Mouse (Mus musculus): ENCODE data around the gene Srsf3.
"Not testable (repeated sequence)": the region's sequence is repeated elsewhere in the genome, so short reads cannot be mapped to it uniquely, and the experiment has no call there.

Gene Srsf3

DNA sequence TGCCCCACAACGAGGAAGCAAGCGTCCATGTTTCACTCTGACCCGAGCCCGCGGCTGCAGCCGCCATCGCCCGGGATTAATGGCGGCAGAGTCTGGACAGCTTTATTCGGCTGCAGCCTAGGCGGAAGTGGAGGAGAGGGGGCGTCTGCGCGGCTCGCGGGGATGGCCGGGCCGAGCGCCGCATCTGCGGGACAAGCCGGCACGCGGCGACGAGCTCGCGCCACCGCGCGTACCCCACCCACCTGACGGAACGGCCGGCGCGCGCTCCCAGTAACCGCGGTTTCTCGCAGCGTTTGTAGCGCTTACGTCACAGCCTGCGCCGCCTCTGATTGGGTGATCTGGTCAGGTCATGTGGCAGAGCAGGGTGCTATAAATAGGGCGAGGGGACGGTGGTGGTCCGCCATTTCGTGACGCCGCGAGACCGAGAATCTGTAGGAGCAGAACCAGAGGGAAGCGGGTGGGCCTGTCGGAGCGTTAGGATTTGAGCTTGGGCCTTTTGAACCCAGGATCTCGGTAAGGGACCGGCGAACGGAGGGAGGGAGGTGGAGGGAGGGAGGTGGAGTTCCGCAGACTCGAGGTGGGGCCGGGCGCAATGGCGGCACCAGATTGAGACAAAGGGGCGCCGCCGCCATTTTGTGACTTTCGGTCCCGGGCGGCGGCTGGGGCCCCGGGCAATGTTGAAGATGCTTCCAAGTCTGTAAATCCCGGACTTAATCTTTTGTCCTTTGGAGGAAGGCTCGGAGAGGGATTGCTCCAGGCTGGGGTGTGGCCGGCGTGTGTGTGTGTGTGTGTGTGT lies at the start of gene Srsf3:
TSS of gene Srsf3 (plus strand) at position 355 of the 796 bp plus-strand sequence.
- peak; percentile 98 for DNase-seq

DNA sequence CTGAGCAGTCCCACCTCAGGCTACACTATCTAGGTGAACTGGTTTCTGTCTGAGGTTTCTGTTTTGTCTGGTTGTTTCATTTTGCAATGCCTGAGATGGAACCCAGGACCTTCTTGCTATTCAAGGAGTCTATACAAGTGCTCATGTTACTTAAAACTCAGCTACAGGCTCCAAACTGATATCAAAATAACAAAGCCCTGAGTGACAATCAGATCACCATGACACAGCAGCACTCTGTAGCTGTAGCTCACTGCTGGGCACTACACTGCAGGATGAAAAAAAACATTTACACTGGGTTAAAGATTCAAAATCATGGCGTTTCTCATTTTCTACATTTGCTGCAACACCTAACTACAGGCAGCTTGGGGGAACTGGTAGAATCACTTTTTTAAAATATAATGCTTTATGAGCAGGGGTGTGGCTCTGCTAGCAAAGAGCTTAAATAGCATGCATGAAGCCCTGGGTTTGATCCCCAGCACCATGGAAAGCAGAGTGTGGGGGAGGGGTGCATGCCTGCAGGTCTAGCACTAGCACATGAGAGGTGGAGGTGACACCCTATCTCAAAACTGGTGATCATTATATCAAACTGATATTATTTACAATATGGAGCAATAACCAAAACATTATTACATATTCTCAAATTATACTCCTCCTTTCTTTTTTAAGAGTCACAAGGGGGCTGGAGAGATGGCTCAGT lies 47.6 kb upstream of the Srsf3 start:
- no peak for DNase-seq

GRCm38 (mm10) chr17:28986833-28987232 lies 45.6 kb upstream of the Srsf3 start:
- peak in 1 of 2 experiments; percentile 40 for DNase-seq

- DNase-seq, result peak in 1 of 2 experiments; percentile 43
Observed at GRCm38 (mm10) chr17:28987713-28988112, 44.7 kb upstream of the Srsf3 start.

GRCm38 (mm10) chr17:28988291-28988690 lies 44.1 kb upstream of the Srsf3 start:
- no peak for DNase-seq

DNA sequence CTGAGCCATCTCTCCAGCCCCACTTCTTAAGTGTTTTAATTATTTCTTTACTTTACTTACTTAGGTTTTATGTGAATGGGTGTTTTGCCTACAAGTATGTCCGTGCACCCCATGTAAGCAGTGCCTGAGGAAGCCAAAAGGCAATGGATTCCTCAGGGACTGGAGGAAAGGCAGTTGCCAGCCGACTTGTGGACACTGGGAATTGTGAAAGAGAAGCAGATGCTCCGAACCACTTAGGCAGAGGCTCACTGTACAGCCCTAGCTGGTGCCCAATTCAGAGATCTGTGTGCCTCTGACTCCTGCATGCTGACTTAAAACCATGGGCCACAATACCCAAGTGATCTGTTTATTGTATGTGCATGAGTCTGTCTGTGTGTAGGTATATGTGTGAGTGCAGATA lies 43.4 kb upstream of the Srsf3 start:
- no peak for DNase-seq

GRCm38 (mm10) chr17:28990060-28990459 lies 42.4 kb upstream of the Srsf3 start:
- no peak for DNase-seq

GRCm38 (mm10) chr17:28991286-28991685 lies 41.1 kb upstream of the Srsf3 start:
- no peak for DNase-seq

GRCm38 (mm10) chr17:28992105-28992504 lies 40.3 kb upstream of the Srsf3 start:
- DNase-seq, result no peak

GRCm38 (mm10) chr17:28993004-28993403 lies 39.4 kb upstream of the Srsf3 start:
- DNase-seq, result not testable (repeated sequence)

GRCm38 (mm10) chr17:28994615-28995014 lies 37.8 kb upstream of the Srsf3 start:
- DNase-seq, result no peak

- no peak for DNase-seq
Observed at GRCm38 (mm10) chr17:29000465-29000864, 32.0 kb upstream of the Srsf3 start.

GRCm38 (mm10) chr17:29003740-29004139 lies 28.7 kb upstream of the Srsf3 start:
- no peak for DNase-seq

GRCm38 (mm10) chr17:29005002-29005401 lies 27.4 kb upstream of the Srsf3 start:
- no peak for DNase-seq

DNA sequence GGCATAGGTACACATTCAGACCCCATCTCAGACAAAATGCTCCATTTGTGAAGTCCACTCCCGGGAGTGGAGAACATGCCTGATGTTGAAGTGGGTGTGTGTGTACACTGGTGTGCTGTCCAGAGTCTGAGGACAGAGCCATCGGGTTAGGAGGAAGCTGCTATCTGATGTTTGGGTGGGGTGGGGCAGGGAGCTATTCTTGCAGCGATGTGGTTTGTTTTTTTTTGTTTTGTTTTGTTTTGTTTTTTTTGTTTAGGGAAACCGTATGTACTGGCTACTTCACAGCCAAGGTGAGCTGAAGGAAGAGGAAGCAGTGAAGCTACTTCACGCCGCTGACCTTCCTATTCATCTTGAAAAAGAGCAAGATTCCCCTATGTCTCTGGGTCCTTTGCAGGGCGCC lies 25.6 kb upstream of the Srsf3 start:
- no peak for DNase-seq

DNA sequence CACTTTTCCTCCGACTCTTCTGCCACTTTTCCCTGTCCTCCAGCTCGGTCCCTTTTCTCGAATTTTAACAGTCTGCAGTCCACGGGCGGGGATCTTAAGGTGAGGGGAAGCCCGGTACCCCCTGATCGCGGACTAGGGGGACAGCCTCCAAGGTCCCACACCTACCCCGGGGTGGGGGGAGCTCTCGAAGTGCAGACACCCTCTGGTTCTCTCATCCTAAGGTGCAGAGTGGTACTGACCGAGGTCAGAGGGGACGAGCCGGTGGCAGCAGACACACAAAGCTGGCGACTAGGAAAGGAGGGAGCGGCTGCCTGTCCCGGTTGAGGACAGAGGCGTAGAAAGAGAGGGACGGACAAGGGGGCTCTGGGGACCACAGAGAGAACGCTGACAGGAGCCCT lies 25.2 kb upstream of the Srsf3 start:
- DNase-seq, result no peak

- peak; percentile 91 to 96 for DNase-seq
Observed at GRCm38 (mm10) chr17:29007641-29008325, 24.6 kb upstream of the Srsf3 start, which contains the start of gene Stk38. Gene Stk38 (minus strand): TSS chr17:29007995.

DNA sequence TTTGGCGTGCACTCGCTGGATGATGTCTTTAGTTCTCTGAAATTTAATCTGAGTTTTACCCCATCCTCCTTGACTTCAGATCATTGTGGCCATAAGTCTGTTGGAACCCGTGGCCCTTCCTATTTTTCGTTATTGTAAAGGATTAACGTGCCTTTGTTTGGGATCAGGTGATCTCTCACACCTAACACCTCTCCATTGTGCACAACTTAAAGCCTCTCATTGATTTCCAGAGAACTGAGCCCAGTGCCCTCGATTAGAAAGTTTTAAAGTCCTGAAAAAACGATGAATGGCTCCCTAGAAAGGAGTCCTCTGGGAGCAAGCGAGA lies 24.1 kb upstream of the Srsf3 start:
- DNase-seq, result no peak

- no peak for DNase-seq
Observed at GRCm38 (mm10) chr17:29009181-29009580, 23.2 kb upstream of the Srsf3 start.

DNA sequence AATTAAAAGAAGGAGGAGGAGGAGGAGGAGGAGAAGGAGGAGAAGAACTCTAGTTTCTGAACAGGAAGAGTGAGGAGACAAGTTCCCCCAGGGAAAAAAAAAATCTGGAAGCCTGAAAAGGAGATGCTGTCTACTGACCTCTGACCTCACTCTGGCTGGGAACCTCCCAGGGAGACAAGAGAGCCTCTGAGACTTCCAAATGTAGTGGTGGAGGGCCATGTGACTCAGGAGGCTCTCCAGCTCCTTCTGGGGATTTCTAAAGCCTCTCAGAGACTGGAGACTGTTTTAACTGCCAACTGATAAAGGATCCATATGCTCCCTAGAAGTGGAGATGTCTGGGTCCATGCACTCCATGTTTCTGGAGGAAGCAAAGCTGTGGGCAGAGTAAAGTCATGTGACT lies 18.2 kb upstream of the Srsf3 start:
- DNase-seq, result no peak

DNA sequence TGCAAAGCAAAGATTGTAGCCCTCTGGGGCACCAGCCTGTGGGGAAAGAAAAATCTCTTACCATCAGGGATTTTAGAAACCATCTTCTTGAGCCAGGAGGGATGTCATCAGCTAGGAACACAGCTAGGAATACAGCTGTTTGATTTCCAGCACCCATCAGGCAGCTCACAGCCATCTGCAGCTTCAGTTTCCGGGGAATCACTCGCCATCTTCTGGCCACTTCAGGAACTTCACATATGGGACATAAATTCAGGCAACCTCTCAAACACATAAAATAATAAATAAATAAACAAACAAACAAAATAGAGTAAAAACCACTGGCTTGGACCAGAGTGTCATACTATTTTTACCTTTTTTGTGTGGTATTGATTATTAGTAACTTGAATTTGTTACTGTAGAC lies 16.8 kb upstream of the Srsf3 start:
- DNase-seq, result peak in 1 of 2 experiments; percentile 60

DNA sequence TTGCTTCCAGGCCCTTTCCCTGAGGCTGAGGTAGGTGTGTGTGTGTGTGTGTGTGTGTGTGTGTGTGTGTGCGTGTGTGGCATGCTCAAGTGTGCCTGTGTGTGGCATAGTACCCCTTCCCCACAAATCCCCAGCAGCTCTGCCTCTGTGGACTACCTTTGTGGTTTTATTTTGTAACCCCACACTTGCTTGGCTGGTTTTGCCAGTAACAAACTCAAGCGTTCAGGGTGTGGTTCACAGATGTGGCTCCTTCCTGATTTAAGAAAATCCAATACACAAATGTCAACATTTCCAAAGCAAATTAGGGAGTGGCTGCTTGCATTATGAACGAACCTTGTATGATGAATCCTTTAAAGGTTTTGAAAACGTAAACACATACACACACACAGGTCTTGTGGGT lies 15.7 kb upstream of the Srsf3 start:
- DNase-seq, result no peak

- no peak for DNase-seq
Observed at GRCm38 (mm10) chr17:29018292-29018984, 14.0 kb upstream of the Srsf3 start.

Data from spleen, adult 18-20 months (tissue).